Mouse (Mus musculus) heart, embryonic 15.5 days (tissue): ENCODE measurements at regions not wholly inside any gene's neighbourhood (a gene's known extent, or its start where the extent isn't known, plus 50 kb on each side); places are given as distances from the start of the nearest gene placed in this dataset.

ENCODE experiments used
- ATAC-seq: fragments of 200-750 bp; cut with Nextera tagmentation; replicated peaks from 2 replicates; pipeline ENCODE4 v1.8.0; 2017; ENCODE audit warnings: low read depth, moderate TSS enrichment; ENCODE audit not compliant: insufficient number of reproducible peaks, insufficient read depth, low FRiP score
- H3K27ac ChIP-seq: fragments of 300-500 bp; sonication (generic); 2 replicates; pipeline ENCODE4 v1.5.1; 2015; ENCODE audit warnings: mild to moderate bottlenecking, inconsistent platforms
- H3K27me3 ChIP-seq: fragments of 300-500 bp; sonication (generic); 2 replicates; pipeline ENCODE4 v1.6.1; 2015; ENCODE audit warnings: inconsistent platforms
- H3K36me3 ChIP-seq: fragments of 300-500 bp; sonication (generic); 2 replicates; pipeline ENCODE4 v1.6.1; 2015; ENCODE audit warnings: mild to moderate bottlenecking, inconsistent platforms
- H3K4me1 ChIP-seq: fragments of 300-500 bp; sonication (generic); replicated peaks from 2 replicates; pipeline ENCODE4 v1.6.1; 2015; ENCODE audit warnings: inconsistent platforms
- H3K4me2 ChIP-seq: fragments of 300-500 bp; sonication (generic); 2 replicates; pipeline ENCODE4 v1.6.1; 2015; ENCODE audit warnings: inconsistent platforms, mild to moderate bottlenecking, moderate library complexity
- H3K4me3 ChIP-seq: fragments of 300-500 bp; sonication (generic); 2 replicates; pipeline ENCODE4 v1.5.1; 2015; ENCODE audit warnings: mild to moderate bottlenecking, inconsistent platforms
- H3K9ac ChIP-seq: fragments of 300-500 bp; sonication (generic); 2 replicates; pipeline ENCODE4 v1.6.1; 2015; ENCODE audit warnings: mild to moderate bottlenecking, inconsistent platforms
- H3K9me3 ChIP-seq: fragments of 300-500 bp; sonication (generic); replicated peaks from 2 replicates; pipeline ENCODE4 v1.6.1; 2016; ENCODE audit warnings: inconsistent platforms
- WGBS: fragments of 180-500 bp; shearing (Covaris S2); methylation state at CpG from one replicate; pipeline ENCODE4 v1.1.7; 2015; ENCODE audit warnings: mixed read lengths; 5-methylcytosine and 5-hydroxymethylcytosine counted together

- no peak for ATAC-seq
- Histone ChIP-seq H3K4me3 (no peak overlapping the region), H3K36me3 (no peaks in the 10 kb centered on the region), H3K4me1 (no peaks in the 10 kb centered on the region), H3K27me3 (no peaks in the 10 kb centered on the region), H3K4me2 (no peak overlapping the region), H3K27ac (no peak overlapping the region), H3K9me3 (no peaks in the 10 kb centered on the region), H3K9ac (no peak overlapping the region)
- WGBS: 69% methylated on average over 20 of the region's 20 CpGs
Measured at GRCm38 (mm10) chr5:148776796-148777659, 152.1 kb downstream of the Katnal1 start.

GRCm38 (mm10) chr5:148775232-148775631, 153.9 kb downstream of the Katnal1 start:
- no peak overlapping the region for H3K27ac ChIP-seq
- no peak overlapping the region for H3K4me2 ChIP-seq
- no peak overlapping the region for H3K4me3 ChIP-seq
- WGBS: 74% methylated on average over 3 of the region's 3 CpGs
- no peaks in the 10 kb centered on the region for H3K36me3 ChIP-seq
- no peaks in the 10 kb centered on the region for H3K27me3 ChIP-seq
- H3K4me1 ChIP-seq: peaks cover 5% of the 10 kb centered on the region; the same call in 1 of the 2 replicates
- H3K9me3 ChIP-seq: no peaks in the 10 kb centered on the region
- H3K9ac ChIP-seq: no peak overlapping the region
- no peak for ATAC-seq

- Histone ChIP-seq H3K4me2 (no peak overlapping the region), H3K9ac (no peak overlapping the region), H3K4me1 (peaks cover 5% of the 10 kb centered on the region; the same call in 1 of the 2 replicates), H3K36me3 (no peaks in the 10 kb centered on the region), H3K27ac (no peak overlapping the region), H3K27me3 (no peaks in the 10 kb centered on the region), H3K9me3 (no peaks in the 10 kb centered on the region), H3K4me3 (no peak overlapping the region)
- no peak for ATAC-seq
- WGBS: 49% methylated on average over 3 of the region's 3 CpGs
Measured at GRCm38 (mm10) chr5:148774446-148774845, 154.7 kb downstream of the Katnal1 start.

- H3K4me3 ChIP-seq: no peak overlapping the region
- no peak overlapping the region for H3K9ac ChIP-seq
- no peaks in the 10 kb centered on the region for H3K27me3 ChIP-seq
- H3K9me3 ChIP-seq: no peaks in the 10 kb centered on the region
- H3K27ac ChIP-seq: no peak overlapping the region
- H3K4me1 ChIP-seq: peaks cover 5% of the 10 kb centered on the region; the same call in 1 of the 2 replicates
- H3K36me3 ChIP-seq: no peaks in the 10 kb centered on the region
- WGBS: 75% methylated on average over 4 of the region's 4 CpGs
- ATAC-seq: no peak
- no peak overlapping the region for H3K4me2 ChIP-seq
Measured at GRCm38 (mm10) chr5:148769452-148769851, 159.7 kb downstream of the Katnal1 start.

- Histone ChIP-seq H3K9me3 (no peaks in the 10 kb centered on the region), H3K27ac (no peak overlapping the region), H3K4me3 (no peak overlapping the region), H3K27me3 (no peaks in the 10 kb centered on the region), H3K4me2 (no peak overlapping the region), H3K4me1 (peaks cover 5% of the 10 kb centered on the region; the same call in 1 of the 2 replicates), H3K36me3 (no peaks in the 10 kb centered on the region), H3K9ac (no peak overlapping the region)
- WGBS: 62% methylated on average over 7 of the region's 7 CpGs
- ATAC-seq: no peak
Measured at GRCm38 (mm10) chr5:148768346-148768745, 160.8 kb downstream of the Katnal1 start.

- 87% methylated on average over 7 of the region's 7 CpGs for WGBS
- H3K9me3 ChIP-seq: no peaks in the 10 kb centered on the region
- no peak; the same call in 1 of the 2 replicates for ATAC-seq
- H3K4me2 ChIP-seq: no peak overlapping the region
- no peak overlapping the region for H3K27ac ChIP-seq
- H3K4me1 ChIP-seq: peaks cover 5% of the 10 kb centered on the region; the same call in 1 of the 2 replicates
- no peaks in the 10 kb centered on the region for H3K36me3 ChIP-seq
- H3K9ac ChIP-seq: no peak overlapping the region
- H3K27me3 ChIP-seq: no peaks in the 10 kb centered on the region
- H3K4me3 ChIP-seq: no peak overlapping the region
Measured at GRCm38 (mm10) chr5:148765993-148766392, 163.1 kb downstream of the Katnal1 start.

GRCm38 (mm10) chr5:148760108-148760507, 169.0 kb downstream of the Katnal1 start:
- Histone ChIP-seq H3K27ac (no peak overlapping the region), H3K4me2 (no peak overlapping the region), H3K9ac (no peak overlapping the region), H3K27me3 (no peaks in the 10 kb centered on the region), H3K36me3 (no peaks in the 10 kb centered on the region), H3K4me3 (no peak overlapping the region), H3K4me1 (peaks cover 9% of the 10 kb centered on the region), H3K9me3 (no peaks in the 10 kb centered on the region)
- ATAC-seq: no peak
- WGBS: 74% methylated on average over 9 of the region's 9 CpGs

GRCm38 (mm10) chr5:148758786-148759185, 170.3 kb downstream of the Katnal1 start:
- H3K27me3 ChIP-seq: no peaks in the 10 kb centered on the region
- no peak overlapping the region for H3K9ac ChIP-seq
- no peak overlapping the region for H3K27ac ChIP-seq
- H3K4me2 ChIP-seq: no peak overlapping the region
- H3K4me1 ChIP-seq: peaks cover 15% of the 10 kb centered on the region
- no peak for ATAC-seq
- no peaks in the 10 kb centered on the region for H3K36me3 ChIP-seq
- H3K4me3 ChIP-seq: no peak overlapping the region
- no peaks in the 10 kb centered on the region for H3K9me3 ChIP-seq
- 73% methylated on average over 7 of the region's 7 CpGs for WGBS

- ATAC-seq: no peak
Measured at GRCm38 (mm10) chr5:148757715-148758114, 171.4 kb downstream of the Katnal1 start.

GRCm38 (mm10) chr5:148757236-148757635, 171.9 kb downstream of the Katnal1 start:
- Histone ChIP-seq H3K4me2 (no peak overlapping the region), H3K36me3 (no peaks in the 10 kb centered on the region), H3K9me3 (no peaks in the 10 kb centered on the region), H3K4me3 (no peak overlapping the region), H3K27ac (no peak overlapping the region), H3K4me1 (peaks cover 15% of the 10 kb centered on the region), H3K27me3 (no peaks in the 10 kb centered on the region), H3K9ac (no peak overlapping the region)
- ATAC-seq: 0 out of 2 replicates have a peak, but pooled peaks have one; percentile 44
- 59% methylated on average over 8 of the region's 8 CpGs for WGBS

More at GRCm38 (mm10) chr5:148757715-148758114, 171.4 kb downstream of the Katnal1 start:
- H3K4me3 ChIP-seq: no peak overlapping the region
- WGBS: 54% methylated on average over 5 of the region's 5 CpGs
- peaks cover 15% of the 10 kb centered on the region for H3K4me1 ChIP-seq
- H3K9ac ChIP-seq: no peak overlapping the region
- H3K27me3 ChIP-seq: no peaks in the 10 kb centered on the region
- H3K36me3 ChIP-seq: no peaks in the 10 kb centered on the region
- H3K4me2 ChIP-seq: no peak overlapping the region
- no peaks in the 10 kb centered on the region for H3K9me3 ChIP-seq
- H3K27ac ChIP-seq: no peak overlapping the region

- Histone ChIP-seq H3K27ac (no peak overlapping the region), H3K36me3 (no peaks in the 10 kb centered on the region), H3K9me3 (no peaks in the 10 kb centered on the region), H3K9ac (no peak overlapping the region), H3K4me2 (no peak overlapping the region), H3K4me3 (no peak overlapping the region), H3K27me3 (no peaks in the 10 kb centered on the region), H3K4me1 (peaks cover 15% of the 10 kb centered on the region)
- ATAC-seq: no peak
- WGBS: 84% methylated on average over 16 of the region's 16 CpGs
Measured at GRCm38 (mm10) chr5:148756246-148756930, 172.7 kb downstream of the Katnal1 start.
